Mouse (Mus musculus) kidney, postnatal 25 days (tissue): ENCODE results near the gene Bub1b.

Experiments used
- DNase-seq, 2 experiments: peaks; one replicate each; pipeline ENCODE4 v3.0.0; 2021; ENCODE audit warnings: mixed read lengths in 2 of 2

The Bub1b gene

DNA sequence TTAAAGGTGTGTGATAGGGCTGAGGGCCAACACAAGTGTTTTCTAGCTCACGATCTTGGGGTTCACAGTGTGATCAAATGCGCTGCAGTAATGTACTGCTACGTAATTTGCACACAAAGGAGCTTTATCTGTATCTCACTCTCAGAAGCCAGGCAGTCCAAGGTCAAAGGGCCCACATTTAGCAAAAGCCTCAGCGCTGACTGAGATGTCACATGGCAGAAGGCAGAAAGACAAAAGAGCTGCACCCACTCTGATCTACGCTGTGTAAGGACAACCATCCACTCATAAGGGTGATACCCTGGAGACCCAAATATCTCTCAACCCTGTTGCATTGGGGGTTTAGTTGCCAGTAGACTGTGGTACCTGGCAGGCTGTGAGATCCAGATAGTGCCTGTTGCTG, 69.2 kb downstream of the Bub1b start:
- DNase-seq: no peak

DNA sequence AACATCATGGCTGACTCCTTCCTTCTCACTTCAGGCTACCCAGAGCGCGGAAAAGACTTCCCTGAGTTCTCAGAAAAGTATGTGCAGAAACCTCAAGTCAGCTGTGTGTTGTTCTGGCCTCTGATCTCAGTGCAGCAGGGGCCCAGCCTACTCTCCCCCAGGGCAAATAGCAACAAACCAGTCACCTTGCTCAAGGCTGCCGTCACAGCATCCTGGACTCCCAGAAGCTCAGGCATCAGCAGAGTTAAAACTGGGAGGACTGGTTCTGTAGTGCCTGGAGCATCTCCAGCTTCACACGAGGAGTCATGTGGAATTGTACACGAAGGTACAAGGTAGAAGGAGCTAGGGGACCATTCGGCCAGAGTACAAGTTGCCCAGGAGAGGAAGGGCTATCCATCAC, 71.2 kb downstream of the Bub1b start:
- DNase-seq: peak; percentile 70 to 90

DNA sequence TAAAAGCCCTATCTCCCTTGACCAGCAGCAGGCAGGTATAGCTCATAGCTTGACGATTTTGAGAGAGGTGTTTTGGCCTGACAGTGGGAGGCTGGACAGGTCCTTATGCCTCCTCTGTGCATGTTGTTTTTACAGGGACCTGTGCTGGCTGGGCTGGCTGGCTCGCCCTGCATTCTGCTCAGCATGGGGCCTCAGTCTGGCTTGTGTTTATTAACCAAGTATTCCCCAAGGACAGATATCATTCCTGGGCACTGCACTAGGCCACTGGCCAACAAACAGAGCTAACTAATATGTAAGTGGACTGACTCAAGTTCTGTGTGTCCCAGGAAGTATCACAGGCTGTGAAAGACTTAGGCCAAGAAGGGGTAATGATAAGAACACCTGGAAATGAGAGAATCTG, 71.8 kb downstream of the Bub1b start:
- DNase-seq: peak; percentile 74 to 88

DNA sequence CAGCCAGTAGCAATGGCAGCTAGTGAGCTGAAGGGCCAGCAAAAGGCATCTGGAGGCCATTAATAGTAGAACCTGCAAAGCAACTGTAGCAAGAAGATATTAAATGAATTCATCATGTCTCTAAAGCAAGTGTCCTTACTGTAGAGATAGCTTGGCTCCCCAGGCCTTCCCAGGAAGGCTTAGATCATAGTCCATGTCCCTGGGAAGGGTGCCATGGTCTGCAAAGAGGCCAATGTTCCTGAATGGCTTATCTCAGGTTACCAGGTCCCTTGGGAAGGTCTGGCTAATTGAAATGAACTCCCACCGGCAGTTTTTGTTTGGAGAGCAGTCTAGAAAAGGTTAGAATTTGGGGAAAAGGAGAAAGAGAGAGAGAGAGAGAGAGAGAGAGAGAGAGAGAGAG, 73.7 kb downstream of the Bub1b start:
- no peak for DNase-seq

DNA sequence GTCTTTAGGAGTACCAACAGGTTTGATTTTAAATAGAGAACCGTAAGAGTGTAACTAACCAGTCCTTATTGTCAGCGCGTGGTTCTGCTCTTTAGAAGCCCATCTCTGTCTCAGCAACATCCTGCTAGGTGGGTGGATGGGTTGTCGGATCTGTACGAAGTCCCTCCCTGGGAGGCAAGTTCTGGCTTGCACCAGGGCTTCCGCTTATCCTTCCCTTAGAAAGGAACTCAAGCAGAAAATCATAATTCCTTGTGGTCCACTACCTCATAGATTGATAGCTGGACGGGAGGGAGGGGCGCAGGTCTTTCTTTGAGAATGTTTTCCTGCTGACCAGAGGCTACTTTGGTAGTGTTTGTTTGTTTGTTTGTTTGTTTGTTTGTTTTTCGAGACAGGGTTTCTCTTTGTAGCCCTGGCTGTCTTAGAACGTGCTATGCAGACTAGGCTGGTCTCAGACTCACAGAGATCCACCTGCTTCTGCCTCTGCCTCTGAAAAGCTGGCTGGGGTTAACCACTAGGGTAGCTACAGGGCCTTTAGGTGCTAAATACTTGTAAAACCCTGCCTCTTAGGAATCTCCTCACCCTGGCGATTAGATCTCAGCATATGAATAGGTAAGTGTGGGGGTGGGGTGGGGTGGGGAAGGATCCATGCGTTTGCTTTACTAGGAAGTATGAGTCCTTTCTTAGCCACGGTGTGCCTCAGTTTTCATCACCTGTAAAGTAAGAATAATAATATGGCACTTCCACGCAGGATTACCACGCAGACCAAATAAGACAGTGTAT, 75.9 kb downstream of the Bub1b start:
- DNase-seq: no peak

DNA sequence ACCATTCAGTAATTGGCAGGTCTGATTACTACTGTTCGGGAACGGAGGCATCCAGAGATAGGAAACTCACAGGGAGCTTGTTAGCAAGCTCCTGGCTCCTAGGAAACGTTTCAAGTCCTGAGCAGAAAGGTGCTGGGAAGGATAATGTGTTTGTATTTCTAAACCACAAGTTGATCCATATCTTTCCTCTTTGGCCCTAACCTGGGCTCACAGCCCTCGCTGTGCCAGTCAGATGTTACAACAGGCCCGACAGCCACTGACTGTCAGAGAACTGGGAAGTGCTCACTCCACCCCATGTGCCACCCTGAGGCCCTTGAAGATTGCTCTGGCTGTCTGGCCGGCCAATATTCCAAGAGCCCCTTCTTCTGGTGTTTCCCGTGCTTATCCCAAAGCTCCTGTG, 76.5 kb downstream of the Bub1b start:
- no peak for DNase-seq

DNA sequence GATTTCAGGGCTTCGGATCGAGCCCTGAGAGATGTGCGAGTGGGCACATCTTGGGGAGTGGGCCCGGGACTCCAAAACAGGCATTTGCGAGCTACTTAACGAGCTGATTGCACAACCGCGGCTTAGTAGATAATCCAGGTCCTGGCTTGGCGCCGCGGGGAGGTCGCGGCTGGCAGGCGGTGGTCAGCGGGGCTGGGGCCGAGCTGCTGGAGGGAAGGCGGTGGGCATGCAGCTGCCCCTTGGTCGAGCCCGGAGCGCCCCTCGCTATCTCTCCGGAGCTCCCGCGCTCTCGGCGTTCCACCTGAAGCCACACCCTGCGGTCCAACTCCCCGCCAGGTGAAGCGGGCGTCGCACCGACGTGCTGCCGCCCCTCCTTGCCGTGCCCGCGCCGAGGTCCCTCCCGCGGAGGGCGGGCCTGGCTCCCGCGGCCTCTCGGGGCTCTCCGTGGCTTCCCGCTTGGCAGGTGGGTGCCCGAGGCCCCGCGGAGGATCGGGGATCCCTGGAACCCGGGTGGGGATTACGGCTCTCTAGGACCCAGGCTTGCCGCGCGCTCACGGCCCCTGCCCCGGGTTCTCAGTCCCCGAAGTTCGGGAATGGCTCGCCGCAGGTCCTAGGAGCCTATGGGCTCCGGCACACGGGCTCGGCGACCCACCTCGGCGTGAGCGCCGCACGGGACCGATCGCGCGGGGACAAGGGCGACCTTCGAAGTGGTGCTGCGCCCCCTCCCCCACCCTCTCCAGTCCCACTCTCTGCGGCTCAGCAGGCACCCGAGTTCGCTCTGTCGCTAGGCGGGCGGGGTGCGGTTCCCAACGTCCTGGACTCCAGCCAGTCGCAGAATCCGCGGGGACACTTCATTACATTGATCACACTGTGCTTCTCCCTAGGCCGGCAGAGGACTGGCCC, 79.1 kb downstream of the Bub1b start:
- peak; percentile 50 to 66 for DNase-seq

DNA sequence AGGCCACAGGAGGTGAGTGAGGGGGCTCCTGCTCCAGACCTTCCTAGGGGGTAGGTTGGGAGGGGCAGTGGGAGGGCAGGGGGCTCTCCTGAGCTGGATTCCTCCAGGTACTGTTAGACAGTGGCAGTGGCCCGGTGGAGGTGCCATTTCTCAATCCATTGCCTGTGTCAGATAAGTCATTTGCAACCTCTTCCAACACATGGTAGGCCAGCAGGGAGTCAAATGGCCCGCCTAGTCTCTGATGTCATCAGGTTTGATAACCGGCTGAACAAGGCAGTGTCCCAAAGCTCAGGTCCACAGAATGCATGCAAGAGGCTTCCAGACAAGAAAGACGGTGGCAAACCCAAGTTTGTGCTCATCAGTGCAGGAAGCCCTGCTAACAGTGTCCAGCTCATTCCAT, 79.8 kb downstream of the Bub1b start:
- DNase-seq: peak in 1 of 2 experiments; percentile 54

DNA sequence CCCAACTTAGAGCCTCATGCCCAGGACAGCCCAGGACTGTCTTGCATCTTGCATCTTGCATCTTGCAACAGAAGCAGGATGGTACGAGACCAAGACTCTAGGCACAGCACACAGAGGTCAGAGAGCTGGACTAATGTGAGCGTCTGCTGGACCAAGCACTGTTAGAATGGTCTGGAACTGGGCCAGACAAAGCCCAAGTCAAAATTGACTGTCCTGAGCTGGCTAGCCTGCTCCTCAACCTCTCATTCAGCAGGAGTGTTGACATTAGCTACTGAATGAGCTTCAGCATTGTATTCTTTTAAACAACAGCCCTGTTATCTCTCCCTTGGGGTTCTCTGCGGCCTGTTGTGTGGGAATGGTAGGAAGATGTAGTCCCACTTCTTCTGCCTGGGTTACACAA, 81.6 kb downstream of the Bub1b start:
- no peak for DNase-seq

DNA sequence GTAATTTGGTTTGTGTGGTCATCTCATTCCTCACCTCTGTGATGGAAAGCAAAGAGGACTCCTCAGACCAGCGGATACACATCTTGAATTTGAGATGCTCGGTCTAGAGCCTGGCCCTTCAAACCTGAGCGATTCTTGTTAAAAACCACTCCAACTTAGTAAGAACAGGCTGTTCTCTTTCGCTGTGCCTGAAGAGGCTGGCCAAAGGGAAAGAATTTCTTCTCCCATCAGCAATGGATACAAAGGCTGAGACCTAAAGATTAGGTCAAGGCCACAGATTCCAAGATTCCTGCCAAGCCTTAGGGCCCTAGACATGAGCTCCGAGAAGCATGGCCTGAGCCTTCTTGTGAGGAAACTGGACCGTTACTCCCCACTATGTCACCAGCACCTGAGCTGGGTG, 82.9 kb downstream of the Bub1b start:
- DNase-seq: no peak

DNA sequence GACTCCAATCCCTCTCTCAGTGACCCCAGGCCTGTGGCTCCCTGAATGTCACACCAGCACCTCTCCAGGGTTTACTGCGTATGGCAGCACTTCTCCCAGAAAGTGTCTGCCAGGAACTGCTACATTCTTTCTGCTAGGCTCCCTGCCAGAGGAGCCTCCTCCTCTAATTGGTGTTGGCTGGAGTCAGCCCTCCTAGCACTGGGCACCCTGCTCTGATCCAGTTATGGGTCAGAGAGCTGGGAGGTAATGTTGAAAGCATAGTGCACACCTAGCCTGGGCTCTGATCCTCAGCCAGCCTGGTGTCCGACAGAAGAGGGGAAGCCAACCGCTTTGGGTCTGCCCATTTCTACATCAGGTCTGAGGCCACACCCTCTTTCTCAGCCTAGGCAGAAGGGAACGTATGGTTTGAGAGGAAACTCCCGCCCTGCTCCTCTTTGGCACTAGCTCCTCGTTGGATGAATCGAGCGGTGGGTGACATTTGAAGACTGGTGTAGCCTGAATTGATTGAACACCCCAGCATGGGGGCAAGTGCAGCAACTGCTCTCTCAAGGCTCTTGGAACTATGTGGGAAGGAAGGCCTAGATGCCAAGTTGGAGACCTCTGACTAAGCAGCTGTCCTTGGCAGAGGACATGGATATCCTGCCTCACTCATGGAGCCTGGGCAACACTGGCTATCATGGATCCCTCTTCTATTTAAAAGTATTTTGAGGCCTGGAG, 84.7 kb downstream of the Bub1b start:
- DNase-seq: peak; percentile 60 to 74

DNA sequence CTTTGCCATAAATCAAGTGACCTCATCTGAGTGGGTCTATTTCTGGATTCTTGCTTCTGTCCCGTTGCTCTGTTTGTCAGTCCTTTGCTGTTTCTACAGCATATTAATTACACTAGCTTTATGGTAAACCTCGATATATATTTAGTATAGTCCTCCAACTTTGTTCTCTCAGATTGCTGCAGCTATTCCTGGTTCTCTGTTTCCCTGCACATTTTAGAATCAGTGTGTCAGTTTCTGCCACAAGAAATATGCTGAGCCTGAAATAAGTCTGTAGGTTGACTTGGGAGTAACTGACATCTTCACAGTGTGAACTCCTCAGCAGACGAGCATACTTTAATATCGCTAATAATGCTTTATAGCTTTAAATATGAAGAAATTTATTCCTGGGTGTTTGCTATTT, 87.1 kb downstream of the Bub1b start:
- no peak for DNase-seq

DNA sequence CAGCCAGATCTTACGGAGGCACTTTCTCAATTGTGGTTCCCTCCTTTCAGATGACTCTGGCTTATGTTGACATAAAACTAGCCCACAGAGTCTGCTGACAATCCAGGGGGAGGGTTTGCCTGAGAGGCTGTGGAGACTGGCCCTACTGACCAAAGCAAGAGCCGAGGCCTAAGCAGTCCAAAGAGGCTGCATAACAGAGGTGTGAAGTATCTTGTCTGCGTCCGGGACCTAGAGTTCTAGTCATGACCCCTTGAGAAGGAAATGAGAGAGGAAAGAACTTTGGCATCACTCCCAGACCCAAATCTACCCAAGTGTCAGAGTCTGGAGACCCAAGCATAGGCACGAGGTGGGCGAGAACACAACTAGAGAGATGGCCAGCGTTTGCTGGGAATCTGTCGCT, 88.7 kb downstream of the Bub1b start:
- DNase-seq: no peak

DNA sequence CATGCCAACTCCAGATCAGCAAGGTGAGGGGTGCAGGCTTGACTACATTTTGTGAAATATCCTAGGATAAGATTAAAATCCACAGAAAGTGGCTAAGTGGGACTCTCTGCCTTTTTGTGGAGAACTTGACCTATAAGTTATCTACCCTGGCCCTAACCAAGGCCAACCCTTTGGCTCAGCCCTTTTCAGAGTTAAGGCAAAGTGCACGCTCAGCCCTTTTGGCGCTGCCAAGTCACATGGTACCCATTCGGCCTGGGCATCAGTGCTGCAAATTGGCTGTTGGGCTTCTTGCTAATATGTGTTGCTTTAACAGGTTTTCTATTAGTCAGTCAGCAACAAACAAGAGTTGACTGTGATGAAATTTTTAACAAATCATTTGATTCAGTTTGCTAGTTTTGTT, 89.8 kb downstream of the Bub1b start:
- peak; percentile 58 to 77 for DNase-seq

DNA sequence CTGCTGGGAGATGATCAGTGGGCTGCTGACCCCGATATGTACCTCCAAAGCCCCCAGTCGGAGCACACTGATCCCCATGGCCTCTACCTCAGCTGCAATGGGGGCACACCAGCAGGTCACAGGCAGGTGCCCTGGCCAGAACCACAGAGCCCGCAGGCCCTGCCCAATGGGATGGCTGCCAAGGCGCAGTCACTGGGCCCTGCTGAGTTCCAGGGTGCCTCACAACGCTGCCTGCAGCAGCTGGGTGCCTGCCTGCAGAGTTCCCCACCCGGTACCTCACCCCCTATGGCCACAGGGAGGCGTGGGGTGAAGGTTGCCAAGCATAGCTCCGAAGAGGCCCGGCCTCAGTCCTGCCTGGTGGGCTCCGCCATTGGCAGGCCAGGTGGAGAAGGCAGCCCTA, 91.9 kb downstream of the Bub1b start:
- DNase-seq: peak; percentile 44 to 66
